Mouse (Mus musculus) intestine, embryonic 15.5 days (tissue): ENCODE measurements around the gene Cryge. TPM values are rescaled to one million over a fixed set of nuclear protein-coding genes. Genes with fewer than 3 reads are reported as not detected.
"Not testable (repeated sequence)": the region's sequence is repeated elsewhere in the genome, so short reads cannot be mapped to it uniquely, and the experiment has no call there.

ENCODE experiments used
- ATAC-seq: fragments of 200-750 bp; cut with Nextera tagmentation; 2 replicates; pipeline ENCODE4 v1.8.0; 2017; ENCODE audit warnings: moderate TSS enrichment, moderate library complexity
- H3K27ac ChIP-seq: fragments of 300-500 bp; sonication (generic); 2 replicates; pipeline ENCODE4 v1.5.1; 2015; ENCODE audit warnings: mild to moderate bottlenecking, inconsistent platforms
- H3K27me3 ChIP-seq: fragments of 300-500 bp; sonication (generic); replicated peaks from 2 replicates; pipeline ENCODE4 v1.6.1; 2015; ENCODE audit warnings: inconsistent platforms
- H3K36me3 ChIP-seq: fragments of 300-500 bp; sonication (generic); 2 replicates; pipeline ENCODE4 v1.6.1; 2015; ENCODE audit warnings: inconsistent platforms
- H3K4me1 ChIP-seq: fragments of 300-500 bp; sonication (generic); replicated peaks from 2 replicates; pipeline ENCODE4 v1.6.1; 2015; ENCODE audit warnings: inconsistent platforms
- H3K4me2 ChIP-seq: fragments of 300-500 bp; sonication (generic); replicated peaks from 2 replicates; pipeline ENCODE4 v1.6.1; 2015; ENCODE audit warnings: mild to moderate bottlenecking, inconsistent platforms
- H3K4me3 ChIP-seq: fragments of 300-500 bp; sonication (generic); replicated peaks from 2 replicates; pipeline ENCODE4 v1.5.1; 2015; ENCODE audit warnings: inconsistent platforms
- H3K9ac ChIP-seq: fragments of 300-500 bp; sonication (generic); 2 replicates; pipeline ENCODE4 v1.6.1; 2015; ENCODE audit warnings: inconsistent platforms
- H3K9me3 ChIP-seq: fragments of 300-500 bp; sonication (generic); 2 replicates; pipeline ENCODE4 v1.6.1; 2016; ENCODE audit warnings: inconsistent platforms
- WGBS: fragments of 180-500 bp; shearing (Covaris S2); methylation state at CpG from one replicate; pipeline ENCODE4 v1.1.7; 2015; 5-methylcytosine and 5-hydroxymethylcytosine counted together
- polyA plus RNA-seq: library from polyadenylated mRNA; unstranded; fragments of >200 nt; fragmentation: Nextera tagmentation; extraction: Ambion mirVana; gene quantifications from 2 replicates; pipeline ENCODE4 v1.2.1, GENCODE M21; 2015

Gene Cryge
- not detected in 2 replicates for polyA plus RNA-seq

DNA sequence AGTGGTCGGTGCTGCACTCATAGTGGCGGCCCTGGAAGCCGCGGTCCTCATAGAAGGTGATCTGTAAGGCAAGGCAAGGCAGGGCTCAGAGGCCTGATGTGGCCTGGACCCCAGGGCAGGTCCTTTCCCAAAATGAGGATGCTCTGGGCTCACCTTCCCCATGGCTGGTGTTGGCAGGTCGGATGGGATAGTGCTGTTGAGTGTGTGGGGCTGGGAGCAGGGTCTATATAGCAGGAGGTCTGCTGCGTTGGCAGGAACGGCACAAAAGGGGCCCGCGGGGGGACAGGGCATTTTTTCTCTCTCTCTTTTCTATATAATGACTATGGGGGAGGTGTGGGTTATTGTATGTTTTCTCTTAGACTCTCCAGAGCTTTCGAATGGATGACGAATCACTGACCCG lies at the start of gene Cryge:
TSS of gene Cryge (minus strand) at position 198 of the 400 bp plus-strand sequence.
- H3K36me3 ChIP-seq, H3K27ac ChIP-seq, H3K9me3 ChIP-seq, H3K9ac ChIP-seq, H3K4me1 ChIP-seq, ATAC-seq, H3K4me2 ChIP-seq, H3K4me3 ChIP-seq, H3K27me3 ChIP-seq: not testable (repeated sequence)
- 58% methylated on average over 8 of the region's 12 CpGs for WGBS

DNA sequence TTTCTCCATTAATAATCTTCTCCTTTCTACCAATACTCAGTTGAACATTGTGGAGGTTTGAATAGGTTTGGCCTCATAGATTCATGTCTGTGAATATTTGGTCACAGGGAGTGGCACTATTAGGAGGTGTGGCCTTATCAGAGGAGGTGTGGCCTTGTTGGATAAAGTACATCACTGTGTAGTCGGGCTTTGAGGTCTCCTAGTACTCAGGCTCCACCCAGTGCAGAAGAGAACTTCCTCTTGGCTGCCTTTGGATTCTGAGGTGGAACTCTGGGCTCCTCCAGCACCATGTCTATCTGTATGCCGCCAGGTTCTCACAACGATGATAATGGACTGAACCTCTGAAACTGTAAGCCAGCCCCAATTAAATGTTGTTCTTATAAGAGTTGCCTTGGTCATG lies 46.0 kb upstream of the Cryge start:
- 74% methylated on average over 3 of the region's 3 CpGs for WGBS
- Histone ChIP-seq H3K9ac (no peak overlapping the region), H3K27me3 (no peaks in the 10 kb centered on the region), H3K9me3 (no peaks in the 10 kb centered on the region), H3K4me3 (no peak overlapping the region), H3K36me3 (no peaks in the 10 kb centered on the region), H3K27ac (no peak overlapping the region), H3K4me1 (no peaks in the 10 kb centered on the region), H3K4me2 (no peak overlapping the region)
- ATAC-seq = 0 out of 2 replicates have a peak, but pooled peaks have one; percentile 34

DNA sequence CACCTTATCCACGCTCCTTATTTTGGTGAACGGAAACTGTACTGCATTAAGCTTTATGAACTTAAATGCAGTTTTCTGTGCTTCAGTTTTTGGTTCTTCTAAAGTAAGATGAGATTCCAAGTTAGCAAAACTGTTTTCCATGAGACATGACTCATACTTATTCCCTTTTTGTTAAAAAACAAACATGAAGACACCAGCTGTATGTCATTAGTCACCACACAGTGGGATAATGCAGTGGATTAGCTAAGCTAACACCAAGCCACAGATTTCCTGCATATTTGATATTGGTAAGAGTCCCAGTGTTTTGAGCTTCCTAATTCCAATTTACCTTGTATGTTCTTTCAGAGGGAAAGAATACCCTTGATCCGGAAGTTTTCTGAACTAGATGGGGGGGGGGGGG lies 40.6 kb upstream of the Cryge start:
- Histone ChIP-seq H3K9ac (no peak overlapping the region), H3K27ac (no peak overlapping the region), H3K36me3 (no peaks in the 10 kb centered on the region), H3K27me3 (no peaks in the 10 kb centered on the region), H3K9me3 (no peaks in the 10 kb centered on the region), H3K4me3 (no peak overlapping the region), H3K4me1 (no peaks in the 10 kb centered on the region), H3K4me2 (no peak overlapping the region)
- WGBS = 93% methylated on average over 3 of the region's 3 CpGs
- ATAC-seq = no peak

DNA sequence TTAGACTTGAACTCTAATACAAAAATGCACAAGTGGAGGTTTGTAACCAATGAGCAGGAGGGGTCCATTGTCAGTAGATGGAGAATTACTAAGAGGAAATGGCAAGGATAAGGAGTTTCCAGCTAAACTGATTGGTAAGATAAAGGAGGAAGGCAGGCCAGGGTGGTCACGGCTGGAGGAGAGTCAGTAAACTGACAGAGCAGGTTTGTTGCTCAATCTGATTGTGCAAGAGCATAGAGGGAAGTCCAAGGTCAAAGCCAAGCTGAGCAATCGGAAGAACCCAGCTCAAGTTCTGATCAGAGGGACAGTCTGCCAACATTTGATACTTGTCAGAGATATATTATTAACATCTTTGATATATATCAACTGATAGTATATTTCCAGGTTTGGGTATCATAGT lies 39.4 kb upstream of the Cryge start:
- H3K4me3 ChIP-seq = no peak overlapping the region
- no peak overlapping the region for H3K27ac ChIP-seq
- no peaks in the 10 kb centered on the region for H3K36me3 ChIP-seq
- 39% methylated on average over 2 of the region's 2 CpGs for WGBS
- no peak overlapping the region for H3K9ac ChIP-seq
- H3K27me3 ChIP-seq = no peaks in the 10 kb centered on the region
- no peaks in the 10 kb centered on the region for H3K9me3 ChIP-seq
- no peak overlapping the region for H3K4me2 ChIP-seq
- no peaks in the 10 kb centered on the region for H3K4me1 ChIP-seq
- peak; percentile 92 for ATAC-seq

DNA sequence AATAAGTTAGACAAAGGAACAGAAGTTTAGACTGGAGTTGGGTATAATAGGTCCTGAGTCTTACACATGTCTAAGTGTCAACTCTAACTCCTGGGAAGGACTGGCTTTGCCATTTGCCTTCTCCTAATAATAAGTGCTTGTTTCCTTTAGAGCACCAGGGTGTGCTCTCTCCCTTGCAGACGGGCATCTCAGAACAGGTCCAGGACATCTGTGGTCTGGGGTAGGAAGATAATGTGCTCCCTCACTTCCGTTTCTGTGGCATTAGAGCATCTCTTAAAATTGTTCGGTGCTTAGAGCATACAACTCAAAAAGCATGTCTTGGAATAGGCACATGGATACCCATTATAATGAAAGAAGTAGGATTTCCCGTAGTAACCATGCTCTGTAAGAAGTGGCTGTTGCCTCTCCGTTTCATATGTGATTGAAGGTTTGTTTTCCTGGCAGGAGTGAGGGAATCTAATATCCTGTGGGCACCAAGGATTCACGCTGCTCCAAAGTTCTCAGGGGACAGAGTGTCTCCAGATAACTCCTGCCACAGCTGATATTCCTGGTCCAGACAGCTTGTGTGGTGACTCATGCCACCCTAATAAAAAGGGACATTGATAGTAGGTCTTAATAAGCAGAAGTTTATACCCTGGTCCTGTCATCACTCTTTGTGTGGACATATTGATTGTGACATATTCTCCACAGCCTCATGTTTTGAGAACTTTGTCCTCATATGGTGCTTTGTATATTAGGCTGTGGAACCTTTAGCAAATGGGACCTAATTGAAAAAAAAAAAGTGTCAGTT lies 37.8 kb upstream of the Cryge start:
- no peak for ATAC-seq
- no peaks in the 10 kb centered on the region for H3K27me3 ChIP-seq
- H3K4me3 ChIP-seq = no peak overlapping the region

DNA sequence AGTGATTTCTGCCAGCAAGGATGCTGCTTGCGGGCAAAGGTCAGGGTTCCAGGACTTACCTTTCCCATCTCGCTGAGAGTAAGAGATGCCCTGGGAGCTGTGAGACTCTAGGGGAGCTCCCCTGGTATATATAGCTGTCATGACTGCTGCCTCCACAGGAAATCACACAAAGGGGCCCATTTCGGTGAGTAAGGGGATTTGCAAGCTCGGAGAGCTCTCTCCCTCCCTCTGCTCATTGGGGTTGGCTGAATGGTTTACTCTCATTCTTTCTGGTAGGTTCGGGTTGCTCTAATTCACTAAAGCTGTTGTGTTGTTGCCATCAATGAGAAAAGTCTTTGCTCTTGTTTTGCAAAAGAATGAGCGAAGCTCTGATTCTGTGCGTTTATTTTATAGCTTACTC lies 31.2 kb upstream of the Cryge start, which contains the start of gene Crygb:
TSS of gene Crygb (minus strand) at position 101 of the 400 bp plus-strand sequence.
- no peaks in the 10 kb centered on the region for H3K27me3 ChIP-seq
- H3K4me1 ChIP-seq = no peaks in the 10 kb centered on the region
- H3K9ac ChIP-seq = no peak within 1 kb of the TSS
- H3K36me3 ChIP-seq = no peaks in the 10 kb centered on the region
- no peak within 1 kb of the TSS for H3K4me3 ChIP-seq
- no peak within 1 kb of the TSS for H3K4me2 ChIP-seq
- ATAC-seq = no peak
- no peaks in the 10 kb centered on the region for H3K9me3 ChIP-seq
- no peak within 1 kb of the TSS for H3K27ac ChIP-seq
- WGBS = 43% methylated on average over 7 of the region's 7 CpGs

More for the DNA sequence above, 37.8 kb upstream of the Cryge start:
- Histone ChIP-seq H3K27ac (no peak overlapping the region), H3K4me2 (no peak overlapping the region), H3K9ac (no peak overlapping the region), H3K36me3 (no peaks in the 10 kb centered on the region), H3K9me3 (no peaks in the 10 kb centered on the region), H3K4me1 (no peaks in the 10 kb centered on the region)
- WGBS = 78% methylated on average over 6 of the region's 6 CpGs

DNA sequence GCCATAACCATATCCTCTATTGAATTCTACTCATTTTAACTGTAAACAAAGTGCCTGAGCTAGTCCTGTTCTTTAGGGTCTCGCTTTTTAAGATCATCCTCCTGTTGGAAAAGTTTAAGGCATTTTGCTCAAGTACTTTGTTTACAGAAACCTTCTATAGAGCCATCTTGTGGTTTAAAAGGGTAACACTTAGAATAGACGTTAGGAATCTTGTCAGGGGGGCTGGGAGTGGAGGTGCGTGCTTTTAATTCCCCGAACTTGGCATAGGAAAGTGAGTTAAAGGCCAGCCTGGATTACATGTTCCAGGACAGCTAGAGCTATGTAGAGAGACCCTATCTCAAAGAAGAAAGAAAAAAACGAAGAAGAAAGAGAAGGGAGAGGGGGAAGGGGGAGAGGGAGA lies 24.7 kb upstream of the Cryge start:
- Histone ChIP-seq H3K27me3 (no peaks in the 10 kb centered on the region), H3K4me3 (no peak overlapping the region), H3K9ac (no peak overlapping the region), H3K27ac (no peak overlapping the region), H3K4me2 (no peak overlapping the region), H3K4me1 (no peaks in the 10 kb centered on the region), H3K9me3 (no peaks in the 10 kb centered on the region), H3K36me3 (no peaks in the 10 kb centered on the region)
- no peak for ATAC-seq
- 11% methylated on average over 5 of the region's 5 CpGs for WGBS

DNA sequence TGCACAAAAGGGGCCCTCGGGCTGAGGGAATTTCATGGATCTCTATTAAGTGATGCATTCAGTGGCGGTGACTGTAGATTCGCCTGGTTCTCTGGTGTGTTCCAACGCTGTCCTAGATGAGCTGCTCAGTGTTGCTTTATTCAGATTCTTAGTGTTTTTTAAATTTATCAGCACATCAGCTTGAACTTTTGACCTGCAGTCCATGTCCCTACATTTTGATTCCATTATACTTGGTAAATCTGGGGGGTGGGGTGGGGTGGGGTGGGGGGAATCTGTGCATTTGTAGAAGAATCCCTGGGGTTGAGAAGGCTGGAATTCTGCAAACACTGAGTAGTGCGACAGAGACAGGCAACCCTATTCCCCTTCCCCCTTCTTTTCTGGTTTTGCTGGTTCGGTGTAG lies 22.6 kb upstream of the Cryge start, which contains the start of gene Crygc:
TSS of gene Crygc (minus strand) at position 101 of the 400 bp plus-strand sequence.
- Histone ChIP-seq H3K36me3 (no peaks in the 10 kb centered on the region), H3K4me1 (no peaks in the 10 kb centered on the region), H3K27me3 (no peaks in the 10 kb centered on the region), H3K27ac (no peak within 1 kb of the TSS), H3K9me3 (no peaks in the 10 kb centered on the region), H3K9ac (no peak within 1 kb of the TSS), H3K4me2 (no peak within 1 kb of the TSS), H3K4me3 (no peak within 1 kb of the TSS)
- no peak for ATAC-seq
- WGBS = 72% methylated on average over 6 of the region's 6 CpGs

DNA sequence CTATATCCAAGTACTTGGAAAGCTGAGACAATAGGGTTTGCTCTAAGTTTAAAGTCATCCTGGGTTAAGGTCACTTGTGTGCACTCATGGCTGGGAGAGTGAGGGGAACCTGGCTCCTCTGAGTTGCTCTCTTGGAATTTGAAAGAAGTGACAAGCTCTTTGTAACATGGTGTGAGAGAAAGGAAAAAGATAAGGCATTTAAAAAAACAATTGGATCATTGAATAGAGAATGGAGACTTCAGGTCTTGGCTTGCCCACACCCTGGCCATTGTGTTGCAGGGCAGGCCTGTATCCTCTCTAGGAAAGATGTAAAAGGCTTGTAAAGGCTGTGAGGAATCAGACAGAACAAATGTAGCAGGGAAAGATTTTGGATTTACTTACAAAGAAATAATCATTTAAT lies 16.9 kb upstream of the Cryge start:
- H3K36me3 ChIP-seq = no peaks in the 10 kb centered on the region
- no peaks in the 10 kb centered on the region for H3K4me1 ChIP-seq
- H3K4me3 ChIP-seq = no peak overlapping the region
- H3K9me3 ChIP-seq = no peaks in the 10 kb centered on the region
- H3K9ac ChIP-seq = no peak overlapping the region
- H3K4me2 ChIP-seq = no peak overlapping the region
- no peaks in the 10 kb centered on the region for H3K27me3 ChIP-seq
- H3K27ac ChIP-seq = no peak overlapping the region
- no peak for ATAC-seq

DNA sequence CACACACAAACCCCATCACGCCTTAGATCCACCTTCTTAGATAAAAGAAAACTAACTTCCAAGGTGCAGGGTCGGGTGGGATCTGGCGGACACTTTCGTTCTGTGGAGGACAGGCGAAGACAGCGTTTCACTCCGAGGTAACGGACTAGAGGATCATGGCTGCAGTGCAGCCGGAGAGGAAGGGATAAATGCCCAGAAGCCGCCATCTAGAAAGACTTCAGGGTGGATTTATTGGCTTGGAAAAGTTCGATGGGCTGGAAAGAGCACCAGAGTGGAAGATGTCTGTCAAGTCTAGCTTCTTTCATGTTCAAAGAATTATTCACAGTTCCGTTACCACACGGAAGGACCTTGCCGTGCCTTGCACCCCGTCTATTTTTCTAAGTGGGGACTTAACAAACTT lies 13.3 kb upstream of the Cryge start:
- Histone ChIP-seq H3K4me1 (no peaks in the 10 kb centered on the region), H3K4me2 (no peak overlapping the region), H3K27ac (no peak overlapping the region), H3K27me3 (no peaks in the 10 kb centered on the region), H3K9me3 (no peaks in the 10 kb centered on the region), H3K9ac (no peak overlapping the region), H3K4me3 (no peak overlapping the region), H3K36me3 (no peaks in the 10 kb centered on the region)
- ATAC-seq = no peak
- WGBS = 82% methylated on average over 15 of the region's 15 CpGs

DNA sequence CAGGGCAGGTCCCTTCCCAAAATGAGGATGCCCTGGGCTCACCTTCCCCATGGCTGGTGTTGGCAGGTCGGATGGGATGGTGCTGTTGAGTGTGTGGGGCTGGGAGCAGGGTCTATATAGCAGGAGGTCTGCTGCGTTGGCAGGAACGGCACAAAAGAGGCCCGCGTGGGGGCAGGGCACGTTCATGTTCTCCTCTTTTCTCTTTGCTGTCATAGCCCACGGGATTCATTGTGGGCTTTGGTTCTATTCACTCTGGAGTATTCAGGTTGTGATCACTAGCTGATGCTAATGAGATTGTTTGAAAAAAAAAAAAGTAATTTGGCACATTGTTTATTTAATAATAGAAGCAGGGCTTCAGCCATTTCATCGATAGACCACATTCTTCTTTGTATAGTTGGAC lies 12.4 kb upstream of the Cryge start, which contains the start of gene Crygd:
TSS of gene Crygd (minus strand) at position 101 of the 400 bp plus-strand sequence.
- no peaks in the 10 kb centered on the region for H3K36me3 ChIP-seq
- no peaks in the 10 kb centered on the region for H3K9me3 ChIP-seq
- no peak within 1 kb of the TSS for H3K4me3 ChIP-seq
- H3K27me3 ChIP-seq = no peaks in the 10 kb centered on the region
- WGBS = 87% methylated on average over 8 of the region's 8 CpGs
- no peak for ATAC-seq
- H3K9ac ChIP-seq = no peak within 1 kb of the TSS
- no peaks in the 10 kb centered on the region for H3K4me1 ChIP-seq
- H3K4me2 ChIP-seq = no peak within 1 kb of the TSS
- H3K27ac ChIP-seq = no peak within 1 kb of the TSS

DNA sequence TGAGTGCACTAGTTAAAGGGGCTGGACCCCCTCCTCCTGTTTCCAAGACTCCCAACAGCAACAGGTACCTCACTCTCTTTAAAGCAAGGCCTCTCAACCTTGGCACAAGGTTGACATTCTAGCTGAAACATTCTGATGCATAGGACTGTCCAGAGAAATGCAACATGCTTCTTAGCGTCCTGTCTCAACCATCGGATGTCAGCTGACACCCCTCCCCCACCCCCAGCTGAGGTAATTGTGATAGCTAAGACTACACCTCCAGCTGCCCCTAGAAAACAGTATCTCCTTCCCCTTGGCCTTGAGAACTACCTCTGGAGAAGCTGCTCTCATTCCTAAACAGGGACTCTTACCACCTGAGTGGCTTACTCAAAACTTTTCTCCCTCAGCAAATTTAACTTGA lies 1.2 kb upstream of the Cryge start:
- H3K27ac ChIP-seq = no peak overlapping the region
- H3K36me3 ChIP-seq = no peaks in the 10 kb centered on the region
- H3K4me3 ChIP-seq = no peak overlapping the region
- H3K27me3 ChIP-seq = no peaks in the 10 kb centered on the region
- H3K9me3 ChIP-seq = no peaks in the 10 kb centered on the region
- no peak for ATAC-seq
- H3K9ac ChIP-seq = no peak overlapping the region
- WGBS = 35% methylated on average over 2 of the region's 2 CpGs
- H3K4me1 ChIP-seq = no peaks in the 10 kb centered on the region
- H3K4me2 ChIP-seq = no peak overlapping the region

DNA sequence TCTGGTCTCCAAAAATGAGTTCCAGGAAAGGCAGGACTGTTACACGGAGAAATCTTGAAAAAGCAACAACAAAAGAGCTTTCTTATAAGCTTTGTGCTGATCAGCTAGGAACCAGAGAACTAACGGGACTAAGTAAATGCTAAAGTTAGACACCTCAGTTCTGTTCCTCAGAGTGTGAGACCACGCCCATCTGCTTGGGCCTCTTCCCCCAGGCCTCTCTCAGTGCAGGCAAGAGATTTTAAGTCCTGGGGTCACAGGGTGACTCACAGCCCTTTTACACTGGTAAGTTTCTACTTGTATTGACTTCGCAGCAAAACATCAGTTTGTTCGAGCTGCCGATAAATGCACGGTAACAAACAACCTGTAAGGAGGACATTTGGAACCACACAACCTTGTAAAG lies 747 bp upstream of the Cryge start:
- H3K4me1 ChIP-seq = no peaks in the 10 kb centered on the region
- no peaks in the 10 kb centered on the region for H3K27me3 ChIP-seq
- no peak overlapping the region for H3K9ac ChIP-seq
- no peak overlapping the region for H3K4me3 ChIP-seq
- H3K36me3 ChIP-seq = no peaks in the 10 kb centered on the region
- no peak overlapping the region for H3K27ac ChIP-seq
- no peak overlapping the region for H3K4me2 ChIP-seq
- no peaks in the 10 kb centered on the region for H3K9me3 ChIP-seq
- WGBS = 67% methylated on average over 7 of the region's 7 CpGs
- no peak for ATAC-seq
